9 mouse cellular contexts compared by ENCODE assay signal in genomic region chr2:129696059-129696458, GRCm38 (mm10). TPM values are rescaled to one million over a fixed set of nuclear protein-coding genes. Genes with fewer than 3 reads are reported as not detected.
DNase-seq lines count a peak whose midpoint lies in the region; ATAC-seq and TF ChIP-seq lines count a peak whose summit lies in the region.
"Had no signal": no experiment of that assay in that cellular context is flagged by ENCODE, and none has a peak within 500 bp of the region (broad histone marks: within the 10 kb centered on the region; RNA-seq: fewer than 3 reads in every experiment).

No protein-coding gene starts in this region.

- no peak overlapping the region for H3K4me2 ChIP-seq in forebrain, embryonic 12.5 days
- no peak overlapping the region for H3K4me2 ChIP-seq in liver, embryonic 14.5 days (ENCODE audit: low read depth)

- no peak overlapping the region for H3K27ac ChIP-seq in gastrocnemius, adult 2 months
- H3K27ac ChIP-seq in forebrain, embryonic 12.5 days: no peak overlapping the region
- no peak overlapping the region for H3K27ac ChIP-seq in liver, embryonic 14.5 days
- no peak overlapping the region for H3K27ac ChIP-seq in small intestine, adult 2 months (ENCODE audit: insufficient read depth, low read depth, low read length)

- H3K27me3 ChIP-seq in forebrain, embryonic 12.5 days: peaks cover 44% of the 10 kb centered on the region
- H3K27me3 ChIP-seq in liver, embryonic 14.5 days (ENCODE audit: control insufficient read depth, insufficient read depth, low read length): peaks cover 7% of the 10 kb centered on the region
- H3K27me3 ChIP-seq in small intestine, adult 2 months (ENCODE audit: control insufficient read depth, insufficient read depth, low read length): 0 out of 2 replicates have a peak, but pooled peaks cover 5% of the 10 kb centered on the region

- no peak overlapping the region for H3K4me3 ChIP-seq in gastrocnemius, adult 2 months
- no peak overlapping the region for H3K4me3 ChIP-seq in forebrain, embryonic 12.5 days (replicated peaks)
- no peak overlapping the region for H3K4me3 ChIP-seq in liver, embryonic 14.5 days (ENCODE audit: insufficient read depth in 1 of 2, low read depth in 2 of 2, low read length in 2 of 2)
- H3K4me3 ChIP-seq in small intestine, adult 2 months (ENCODE audit: low read depth, low read length): no peak overlapping the region

- peak; percentile 49; the same call in 1 of the 2 replicates for ATAC-seq in forebrain, embryonic 12.5 days (ENCODE audit: low FRiP score)
- ATAC-seq in liver, embryonic 14.5 days (ENCODE audit: insufficient read depth): no peak

- H3K9me3 ChIP-seq in forebrain, embryonic 12.5 days: no peaks in the 10 kb centered on the region
- no peaks in the 10 kb centered on the region for H3K9me3 ChIP-seq in liver, embryonic 14.5 days (ENCODE audit: control insufficient read depth, low read length)

- no peak for TF ChIP-seq POLR2A in small intestine, adult 2 months (IDR thresholded peaks at IDR 0.05; ENCODE audit: low read depth, low read length)

- H3K9ac ChIP-seq in forebrain, embryonic 12.5 days: no peak overlapping the region
- H3K9ac ChIP-seq in liver, embryonic 14.5 days (replicated peaks): no peak overlapping the region

- DNase-seq in gastrocnemius, adult 2 months: peak; percentile 37
- DNase-seq in gastrocnemius, adult 8-10 months (ENCODE audit: low spot score in 2 of 2): no peak
- peak; percentile 25 for DNase-seq in ovary, postnatal 14 days (ENCODE audit: low spot score)
- DNase-seq in ovary, postnatal 10 days (ENCODE audit: low spot score): no peak
- peak; percentile 46 for DNase-seq in c-Kit-positive CD71-positive TER-119-positive erythroid progenitor cells, embryonic 14.5 days (ENCODE audit: low spot score)
- DNase-seq in liver, embryonic 14.5 days (ENCODE audit: low read depth in 3 of 3, low spot score in 3 of 3): peak in 1 of 3 experiments; percentile 30

- H3K4me1 ChIP-seq in forebrain, embryonic 12.5 days: peaks cover 11% of the 10 kb centered on the region
- 0 out of 4 replicates have a peak, but pooled peaks cover 0 to 4% of the 10 kb centered on the region in 2 experiments for H3K4me1 ChIP-seq in liver, embryonic 14.5 days (replicated peaks; ENCODE audit: control insufficient read depth in 2 of 2, insufficient read depth in 2 of 2, low read length in 1 of 2)
- no peaks in the 10 kb centered on the region for H3K4me1 ChIP-seq in small intestine, adult 2 months (ENCODE audit: control insufficient read depth, insufficient read depth, insufficient read length, low read length)

- 11% methylated on average over 4 of the region's 4 CpGs for WGBS in forebrain, embryonic 12.5 days
- WGBS in liver, embryonic 14.5 days (ENCODE audit: insufficient replicate concordance): 5% methylated on average over 4 of the region's 4 CpGs
- 10% methylated on average over 4 of the region's 4 CpGs for WGBS in small intestine, adult 2 months

- no peak for TF ChIP-seq EP300 in liver, embryonic 14.5 days (IDR thresholded peaks at IDR 0.05; ENCODE audit: low read depth)

- no peaks in the 10 kb centered on the region for H3K36me3 ChIP-seq in forebrain, embryonic 12.5 days (replicated peaks)
- no peaks in the 10 kb centered on the region for H3K36me3 ChIP-seq in liver, embryonic 14.5 days (replicated peaks; ENCODE audit: control insufficient read depth, insufficient read depth, low read depth)
- no peaks in the 10 kb centered on the region for H3K36me3 ChIP-seq in small intestine, adult 2 months (ENCODE audit: control insufficient read depth, insufficient read depth, low read length)

- peak; percentile 71 for TF ChIP-seq CTCF in gastrocnemius, adult 2 months (IDR thresholded peaks at IDR 0.05)
- peak; percentile 78 for TF ChIP-seq CTCF in liver, embryonic 14.5 days (IDR thresholded peaks at IDR 0.05; ENCODE audit: low read depth)
- TF ChIP-seq CTCF in small intestine, adult 2 months (IDR thresholded peaks at IDR 0.05; ENCODE audit: extremely low read depth, insufficient read length, insufficient replicate concordance, low read depth, low read length): peak; percentile 61; the same call in 1 of the 2 replicates

- intact Hi-C loops in gastrocnemius, adult 2 months (cut with DNase I): no loop called here

RNA-seq across cellular contexts. Expression of gene Pdyn, which starts 3.6 kb away (rescaled TPM):
- not detected for total RNA-seq in gastrocnemius, adult 2 months (2021)
- not detected for total RNA-seq in gastrocnemius, adult 8-10 months (2022)
- 0.72 and 0.80 TPM in 2 replicates for polyA plus RNA-seq in forebrain, embryonic 12.5 days (2016; fragmentation: Nextera tagmentation; extraction: Ambion mirVana)
- 0.01 TPM in 1 of 2 replicates, not detected in the other for polyA plus RNA-seq in liver, embryonic 14.5 days (2012; rRNA removed)
- polyA plus RNA-seq in liver, embryonic 14.5 days (2014; fragmentation: Nextera tagmentation; extraction: Ambion mirVana): not detected in 2 replicates
- 0.41 TPM in 1 of 2 replicates, not detected in the other for polyA plus RNA-seq in small intestine, adult 2 months (2012; rRNA removed)
- polyA plus RNA-seq: stomach, embryonic 14.5 days had no signal

Comparison
In these comparisons a context has a peak if more than half of its experiments do, and no peak if none do; other contexts are left out.
1. DNase-seq: peak in gastrocnemius, adult 2 months (single experiment), ovary, postnatal 14 days (single experiment) and c-Kit-positive CD71-positive TER-119-positive erythroid progenitor cells, embryonic 14.5 days (single experiment); none in gastrocnemius, adult 8-10 months (0 of 2) and ovary, postnatal 10 days (single experiment).
2. Peak in every context shown above with its lines, with median percentiles within 50 percentile points of each other: CTCF ChIP-seq.